Mouse (Mus musculus) thymus, postnatal 36 days (tissue): ENCODE results near the gene Mtx1.

Source experiments
- DNase-seq, 2 experiments: peaks; one replicate each; pipeline ENCODE4 v3.0.0; 2022; ENCODE audit warnings: mixed read lengths in 2 of 2

The Mtx1 gene

DNA sequence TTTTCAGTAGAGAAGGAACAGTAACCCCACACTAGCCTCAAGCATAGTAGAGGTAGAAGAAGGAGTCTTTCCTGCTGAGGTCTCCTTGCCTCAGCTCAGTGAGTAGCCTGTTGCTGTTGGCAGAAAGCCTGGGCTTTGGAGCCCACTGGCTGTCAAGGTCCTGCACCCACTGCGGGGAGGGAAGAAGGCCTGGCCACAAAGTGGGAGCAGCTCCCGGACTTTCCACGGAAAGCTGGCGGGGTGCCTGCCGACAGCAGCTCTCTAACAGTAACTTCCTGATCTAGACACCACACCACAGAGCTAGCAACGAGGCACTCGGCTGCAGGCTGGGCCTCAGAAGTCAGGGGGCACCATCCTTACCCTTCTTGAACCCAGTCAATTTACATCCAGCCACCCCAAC, 16.2 kb downstream of the Mtx1 start:
- DNase-seq: peak in 1 of 2 experiments; percentile 6

GRCm38 (mm10) chr3:89210162-89210561, 16.7 kb downstream of the Mtx1 start:
- no peak for DNase-seq

- DNase-seq: no peak
Observed at GRCm38 (mm10) chr3:89209731-89210130, 17.2 kb downstream of the Mtx1 start.

GRCm38 (mm10) chr3:89208736-89209135, 18.2 kb downstream of the Mtx1 start:
- DNase-seq: no peak

DNA sequence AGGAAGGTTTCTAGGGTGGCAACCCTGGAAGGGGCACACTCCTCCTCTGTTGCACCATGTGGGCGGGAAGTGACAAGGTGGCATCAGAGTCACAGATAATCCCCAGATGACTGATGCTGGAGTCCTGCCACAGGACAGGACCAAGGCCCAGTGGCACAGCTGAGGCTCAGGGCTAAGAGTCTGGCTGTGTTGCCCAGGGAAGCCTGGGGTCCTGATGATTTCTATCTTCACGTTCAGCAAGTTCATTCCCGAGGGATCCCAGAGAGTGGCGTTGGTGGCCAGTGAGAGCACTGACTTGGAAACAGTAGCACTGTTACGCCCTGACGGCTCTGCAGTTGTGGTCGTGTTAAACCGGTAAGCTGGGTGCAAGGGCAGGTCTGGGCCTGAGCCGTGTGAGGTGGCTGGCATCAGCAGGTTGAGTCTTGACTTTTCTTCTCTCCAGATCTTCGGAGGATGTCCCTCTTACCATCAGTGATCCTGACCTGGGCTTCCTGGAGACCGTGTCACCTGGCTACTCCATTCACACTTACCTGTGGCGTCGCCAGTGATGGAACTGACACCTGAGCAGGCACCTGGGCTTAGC, 18.7 kb downstream of the Mtx1 start:
- DNase-seq: no peak

GRCm38 (mm10) chr3:89206695-89207094, 20.2 kb downstream of the Mtx1 start:
- DNase-seq: no peak

- no peak for DNase-seq
Observed at GRCm38 (mm10) chr3:89206079-89206478, 20.8 kb downstream of the Mtx1 start.

- DNase-seq: no peak
Observed at GRCm38 (mm10) chr3:89203142-89203514, 23.8 kb downstream of the Mtx1 start.

DNA sequence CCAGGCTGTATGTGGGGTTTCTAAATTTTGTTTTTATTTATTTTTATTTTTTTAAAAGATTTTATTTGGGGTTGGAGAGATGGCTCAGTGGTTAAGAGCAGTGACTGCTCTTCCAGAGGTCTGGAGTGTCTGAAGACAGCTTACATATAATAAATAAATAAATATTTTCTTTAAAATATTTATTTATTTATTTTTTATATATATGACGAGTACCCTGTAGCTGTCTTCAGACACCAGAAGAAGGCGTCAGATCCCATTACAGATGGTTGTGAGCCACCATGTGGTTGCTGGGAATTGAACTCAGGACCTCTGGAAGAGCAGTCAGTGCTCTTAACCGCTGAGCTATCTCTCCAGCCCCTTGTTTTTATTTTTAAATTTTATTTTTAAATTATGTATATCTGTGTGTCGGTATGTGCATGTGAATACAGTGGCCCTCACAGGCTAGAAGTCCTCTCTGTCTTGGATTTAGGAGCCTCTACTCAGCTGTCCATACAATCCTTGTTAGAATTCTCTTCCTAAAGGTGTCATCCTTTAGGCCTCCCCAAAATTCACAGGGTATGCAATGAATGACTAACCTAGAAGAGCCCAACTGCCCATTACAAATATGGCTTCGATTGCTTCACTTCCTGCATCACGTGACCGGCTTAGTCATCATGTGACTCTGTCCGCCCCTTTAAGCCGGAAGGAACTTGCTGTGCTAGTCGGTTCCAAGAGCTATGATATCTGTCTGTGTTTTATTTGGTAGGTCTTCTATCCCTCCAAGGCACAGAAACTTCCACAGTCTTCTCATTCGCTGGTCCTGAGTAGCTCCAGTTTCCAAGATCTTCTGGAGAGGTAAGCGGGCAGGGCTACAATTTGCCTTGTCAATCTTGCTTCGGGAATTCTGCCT, 24.4 kb downstream of the Mtx1 start, which contains the start of gene Gba:
Gba (plus strand) TSS at position 676 of the 889 bp plus-strand sequence.
- DNase-seq: peak; percentile 82

DNA sequence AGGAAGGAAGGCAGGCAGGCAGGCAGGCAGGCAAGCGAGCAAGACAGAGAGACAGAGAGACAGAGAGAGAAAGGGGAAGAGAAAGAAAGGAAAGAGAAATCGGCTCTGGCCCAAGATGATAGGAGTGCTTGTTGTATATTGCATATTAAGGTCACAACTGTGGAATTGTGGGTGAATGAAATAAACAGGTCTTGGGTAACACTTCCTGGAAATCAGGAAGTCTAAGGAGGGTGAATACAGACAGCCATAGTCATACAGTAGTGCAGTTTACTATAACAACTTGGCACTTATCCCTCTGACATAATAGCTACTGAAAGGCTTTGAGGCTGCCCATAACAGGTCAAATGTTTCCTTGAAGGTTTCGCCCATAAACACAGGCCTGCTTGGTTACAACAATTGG, 27.0 kb downstream of the Mtx1 start:
- DNase-seq: no peak

DNA sequence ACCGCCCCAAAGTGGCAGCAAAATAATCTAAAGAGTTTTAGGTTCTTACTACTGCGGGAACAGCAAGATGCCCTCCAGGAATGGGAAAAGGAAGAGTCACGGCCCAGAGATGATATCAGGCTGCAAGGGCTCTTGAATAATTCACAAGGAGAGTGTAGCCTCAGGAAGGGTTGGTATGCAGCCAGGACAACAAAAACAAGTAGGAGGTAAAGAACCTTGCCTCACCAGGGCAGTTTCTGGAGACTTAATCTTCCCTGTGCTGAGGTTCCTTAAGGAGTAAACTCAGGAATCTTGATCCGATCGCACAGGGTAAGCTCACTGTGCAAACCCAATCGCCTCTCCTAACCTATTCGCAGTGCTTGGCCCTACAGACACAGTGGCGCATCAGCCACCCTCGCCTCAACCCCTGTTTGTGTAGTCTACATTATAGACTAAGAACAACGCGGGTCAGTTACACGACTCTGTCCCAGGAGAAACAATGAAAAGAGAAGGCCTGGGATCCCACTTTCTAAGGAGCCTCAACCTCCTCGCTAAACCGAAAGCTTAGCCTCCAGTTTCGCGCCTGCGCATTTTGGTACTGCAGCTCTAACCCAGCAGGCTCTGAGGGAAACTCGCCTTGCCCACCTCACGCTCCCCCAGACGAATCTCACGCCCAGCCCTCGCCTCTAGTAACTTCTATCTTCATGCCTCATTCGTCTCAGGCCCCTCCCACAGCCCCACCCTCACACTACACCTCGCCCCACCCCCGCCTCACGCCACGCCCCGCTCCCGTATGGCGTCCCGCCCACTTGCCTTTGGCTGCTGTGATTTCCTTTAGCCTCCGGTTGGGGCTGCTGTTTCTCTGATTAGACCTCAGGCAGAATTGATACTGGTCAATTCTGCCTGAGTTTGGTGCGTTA, 30.7 kb downstream of the Mtx1 start:
- peak; percentile 90 to 95 for DNase-seq

DNA sequence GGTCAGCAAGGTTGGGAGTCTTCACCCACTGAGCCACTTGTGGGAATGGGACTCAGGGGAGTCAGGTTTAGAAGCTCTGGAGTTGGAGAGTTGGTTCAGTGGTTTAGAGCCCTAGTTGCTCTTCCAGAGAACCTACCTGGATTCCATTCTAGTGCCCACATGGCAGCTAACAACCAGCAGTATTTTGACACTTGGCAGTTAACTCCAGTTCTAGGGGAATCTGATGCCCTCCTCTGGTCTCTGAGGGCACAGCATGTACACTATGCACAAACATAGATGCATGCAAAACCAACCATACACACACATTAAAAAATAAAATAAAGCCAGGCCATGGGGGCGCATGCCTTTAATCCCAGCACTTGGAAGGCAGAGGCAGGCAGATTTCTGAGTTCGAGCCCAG, 33.0 kb downstream of the Mtx1 start:
- peak; percentile 68 to 69 for DNase-seq

DNA sequence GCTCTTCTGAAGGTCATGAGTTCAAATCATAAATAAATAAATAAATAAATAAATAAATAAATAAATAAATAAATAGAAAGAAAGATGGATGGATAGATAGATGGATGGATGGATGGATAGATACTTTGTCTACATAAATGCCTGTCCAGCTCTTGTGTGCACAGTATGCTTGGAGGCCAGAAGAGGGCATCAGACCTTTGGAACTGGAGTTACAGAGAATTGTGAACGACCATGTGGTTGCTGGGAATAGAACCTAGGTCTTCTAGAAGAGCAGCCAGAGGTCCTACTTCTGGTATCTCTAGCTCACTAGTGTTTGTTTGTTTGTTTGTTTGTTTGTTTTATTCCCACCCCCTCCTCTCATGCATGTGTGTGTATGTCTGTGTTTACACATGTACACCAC, 33.5 kb downstream of the Mtx1 start:
- no peak for DNase-seq

GRCm38 (mm10) chr3:89190436-89190835, 36.5 kb downstream of the Mtx1 start:
- DNase-seq: peak; percentile 57 to 58

DNA sequence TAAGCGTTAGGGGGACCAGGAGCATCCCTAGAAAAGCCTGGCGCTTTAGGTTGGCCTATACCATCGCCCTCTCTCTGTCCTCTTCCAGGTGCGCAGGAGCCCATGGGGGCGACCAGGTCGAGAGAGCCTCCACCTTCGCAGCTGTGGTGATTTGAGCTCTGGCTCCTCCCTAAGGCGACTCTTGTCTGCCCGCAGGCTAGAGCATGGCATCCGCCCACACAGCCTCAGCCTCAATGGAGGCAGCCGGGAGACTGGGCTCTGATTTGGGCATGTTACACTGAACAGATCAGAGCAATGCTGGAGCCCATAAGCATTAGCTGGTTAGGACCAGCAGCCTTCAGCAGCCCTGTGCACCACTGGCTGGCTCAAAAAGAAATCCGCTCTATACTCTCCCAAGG, 38.4 kb downstream of the Mtx1 start:
- peak; percentile 67 to 74 for DNase-seq

- peak; percentile 71 to 75 for DNase-seq
Observed at GRCm38 (mm10) chr3:89187690-89188477, 39.0 kb downstream of the Mtx1 start.

GRCm38 (mm10) chr3:89187197-89187596, 39.7 kb downstream of the Mtx1 start:
- peak; percentile 77 to 88 for DNase-seq

- DNase-seq: no peak
Observed at GRCm38 (mm10) chr3:89183959-89184315, 43.0 kb downstream of the Mtx1 start.

DNA sequence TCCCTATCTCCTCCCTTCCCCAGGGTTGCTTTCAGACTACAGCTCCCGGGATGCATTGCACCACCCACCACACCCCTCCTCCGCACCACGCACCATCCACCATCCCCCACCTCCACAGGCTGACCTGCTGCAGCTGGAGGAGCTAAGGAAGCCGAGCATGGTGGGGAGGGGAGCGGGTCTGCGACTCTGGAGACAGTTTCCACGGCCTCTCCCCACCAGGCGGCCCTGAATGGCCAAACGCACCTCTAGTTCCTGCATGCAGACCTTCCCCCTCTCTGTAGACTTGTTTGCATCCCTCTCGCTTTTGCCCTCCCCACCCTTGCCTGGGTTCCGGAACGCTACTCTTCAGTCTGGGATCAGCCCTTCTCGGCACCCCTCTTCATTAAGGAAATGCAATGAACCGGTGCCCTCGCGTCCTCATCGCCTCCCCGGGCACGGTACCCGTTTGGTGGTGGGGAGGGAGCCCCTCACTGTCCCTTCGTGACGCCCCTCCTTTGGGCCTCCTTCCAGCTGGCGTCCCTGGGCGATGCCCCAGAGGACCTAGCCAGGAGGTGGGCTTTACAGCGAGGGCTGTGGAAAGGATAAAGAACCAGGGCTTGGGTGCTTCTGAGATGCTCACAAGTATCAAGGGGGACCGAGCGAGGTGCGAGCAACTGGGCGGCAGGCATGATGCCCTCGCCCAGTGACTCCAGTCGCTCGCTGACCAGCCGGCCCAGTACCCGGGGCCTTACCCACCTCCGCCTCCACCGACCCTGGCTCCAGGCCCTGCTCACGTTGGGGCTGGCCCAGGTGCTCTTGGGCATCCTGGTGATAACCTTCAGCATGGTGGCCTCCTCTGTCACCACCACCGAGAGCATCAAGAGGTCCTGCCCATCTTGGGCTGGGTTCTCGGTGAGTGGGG, 43.6 kb downstream of the Mtx1 start, which contains the start of gene Fam189b:
Fam189b (plus strand) TSS at position 86 of the 901 bp plus-strand sequence.
- DNase-seq: peak; percentile 85 to 91

- DNase-seq: no peak
Observed at GRCm38 (mm10) chr3:89182531-89183057, 44.3 kb downstream of the Mtx1 start.
